Mouse (Mus musculus) limb, embryonic 15.5 days (tissue): ENCODE data around the gene Ctc1. TPM values are rescaled to one million over a fixed set of nuclear protein-coding genes. Genes with fewer than 3 reads are reported as not detected.
A peak's percentile ranks its signal among the peaks of the same experiment; 100 is the strongest.

Source experiments
- microRNA-seq: library from miRNA; unstranded; fragments of <30 nt; microRNA quantifications from one replicate; pipeline ENCODE4, GENCODE M21; 2016
- polyA plus RNA-seq: library from polyadenylated mRNA; unstranded; fragments of >200 nt; fragmentation: Nextera tagmentation; extraction: Ambion mirVana; gene quantifications from 2 replicates; pipeline ENCODE4 v1.2.1, GENCODE M21; 2015

Ctc1 gene
- polyA plus RNA-seq, 1 experiment from 2014 or later, result 42.5 TPM

Small RNA genes lying within 50 kb of the gene (microRNA-seq; reads per million reads assigned to microRNA genes)
- gene Mir3062, result 2.9 reads per million, percentile 7 among the genes with 10 or more reads in this experiment

Other genes with a start within 250 kb of the Ctc1 start
- gene Ndel1, start 144.1 kb upstream of the Ctc1 start, polyA plus RNA-seq, result 124 and 128 TPM in 2 replicates
- 4.2 and 5.1 TPM in 2 replicates for gene Rnf222, start 127.4 kb upstream of the Ctc1 start, polyA plus RNA-seq
- 838 and 986 TPM in 2 replicates for gene Rpl26, start 114.3 kb upstream of the Ctc1 start, polyA plus RNA-seq
- gene Odf4, start 88.8 kb upstream of the Ctc1 start, polyA plus RNA-seq, result not detected in 2 replicates
- gene Arhgef15, start 58.4 kb upstream of the Ctc1 start, polyA plus RNA-seq, result 7.8 and 8.8 TPM in 2 replicates
- gene Slc25a35, start 47.8 kb upstream of the Ctc1 start, polyA plus RNA-seq, result 2.1 and 2.3 TPM in 2 replicates
- 39.0 and 42.1 TPM in 2 replicates for gene Rangrf, start 40.7 kb upstream of the Ctc1 start, polyA plus RNA-seq
- 23.6 and 25.0 TPM in 2 replicates for gene Pfas, start 7.5 kb upstream of the Ctc1 start, polyA plus RNA-seq
- 111 and 121 TPM in 2 replicates for gene Aurkb, start 29.7 kb downstream of the Ctc1 start, polyA plus RNA-seq
- 12.9 and 13.7 TPM in 2 replicates for gene Borcs6, start 43.8 kb downstream of the Ctc1 start, polyA plus RNA-seq
- gene Tmem107, start 54.9 kb downstream of the Ctc1 start, polyA plus RNA-seq, result 64.8 and 65.5 TPM in 2 replicates
- gene Vamp2, start 72.6 kb downstream of the Ctc1 start, polyA plus RNA-seq, result 95.0 and 103 TPM in 2 replicates
- 24.3 and 28.9 TPM in 2 replicates for gene Per1, start 79.3 kb downstream of the Ctc1 start, polyA plus RNA-seq
- gene Hes7, start 104.5 kb downstream of the Ctc1 start, polyA plus RNA-seq, result 0.58 and 0.68 TPM in 2 replicates
- 0.40 and 0.49 TPM in 2 replicates for gene 9130213A22Rik, start 106.7 kb downstream of the Ctc1 start, polyA plus RNA-seq
- gene Aloxe3, start 110.0 kb downstream of the Ctc1 start, polyA plus RNA-seq, result 11.7 and 14.9 TPM in 2 replicates
- 53.5 and 60.5 TPM in 2 replicates for gene Alox12b, start 141.1 kb downstream of the Ctc1 start, polyA plus RNA-seq
- gene Alox8, start 181.9 kb downstream of the Ctc1 start, polyA plus RNA-seq, result 0.12 and 0.20 TPM in 2 replicates
- gene Gucy2e, start 221.1 kb downstream of the Ctc1 start, polyA plus RNA-seq, result 0.22 TPM in 1 of 2 replicates, not detected in the other